Mouse (Mus musculus) left cerebral cortex, postnatal 25 days (tissue): ENCODE measurements around the gene Tap2. TPM values are rescaled to one million over a fixed set of nuclear protein-coding genes. Genes with fewer than 3 reads are reported as not detected.
A peak's percentile ranks its signal among the peaks of the same experiment; 100 is the strongest.

Experiments used
- DNase-seq, 2 experiments: peaks; one replicate each; pipeline ENCODE4 v3.0.0; 2022; ENCODE audit warnings: low spot score in 2 of 2, mixed read lengths in 1 of 2
- intact Hi-C: fragments of 180-260 bp; cut with DNase I; formaldehyde crosslinking; loops from one replicate; pipeline ENCODE4 v1.15.1; 2025
- total RNA-seq, 2 experiments: library from RNA; stranded (reverse); gene quantifications; 2 replicates each; pipeline ENCODE4 v1.2.3; 2021

The Tap2 gene
- 1 to 10 TPM; 5.2 to 5.4 TPM for total RNA-seq

- DNase-seq = no peak
- intact Hi-C loops = no loop called here
Measured at GRCm38 (mm10) chr17:34203444-34203843, at the start of gene Tap2. Tap2 (plus strand) TSS chr17:34203527.

DNA sequence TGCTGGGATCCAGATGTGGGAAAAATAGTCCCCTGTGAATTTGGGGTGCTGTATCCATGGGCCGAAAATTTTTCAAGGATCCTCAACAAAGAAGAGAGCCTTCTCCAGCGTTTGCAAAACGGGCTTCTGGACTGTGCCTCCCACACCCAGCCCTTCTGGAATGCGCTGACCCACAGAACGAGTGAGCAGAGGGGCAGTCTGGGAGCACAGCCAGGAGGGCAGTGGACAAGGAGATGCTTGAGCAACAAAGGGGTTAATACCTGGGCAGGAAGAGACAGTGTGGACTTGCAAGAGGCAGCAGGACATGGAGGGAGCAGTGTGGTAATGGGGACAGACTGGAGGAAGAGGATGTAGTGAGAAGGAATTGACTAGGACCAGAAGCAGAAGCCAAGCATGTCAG lies 47.8 kb upstream of the Tap2 start:
- intact Hi-C loops = no loop called here
- DNase-seq = no peak

- intact Hi-C loops = no loop called here
Measured at GRCm38 (mm10) chr17:34164202-34164895, 39.0 kb upstream of the Tap2 start.

DNA sequence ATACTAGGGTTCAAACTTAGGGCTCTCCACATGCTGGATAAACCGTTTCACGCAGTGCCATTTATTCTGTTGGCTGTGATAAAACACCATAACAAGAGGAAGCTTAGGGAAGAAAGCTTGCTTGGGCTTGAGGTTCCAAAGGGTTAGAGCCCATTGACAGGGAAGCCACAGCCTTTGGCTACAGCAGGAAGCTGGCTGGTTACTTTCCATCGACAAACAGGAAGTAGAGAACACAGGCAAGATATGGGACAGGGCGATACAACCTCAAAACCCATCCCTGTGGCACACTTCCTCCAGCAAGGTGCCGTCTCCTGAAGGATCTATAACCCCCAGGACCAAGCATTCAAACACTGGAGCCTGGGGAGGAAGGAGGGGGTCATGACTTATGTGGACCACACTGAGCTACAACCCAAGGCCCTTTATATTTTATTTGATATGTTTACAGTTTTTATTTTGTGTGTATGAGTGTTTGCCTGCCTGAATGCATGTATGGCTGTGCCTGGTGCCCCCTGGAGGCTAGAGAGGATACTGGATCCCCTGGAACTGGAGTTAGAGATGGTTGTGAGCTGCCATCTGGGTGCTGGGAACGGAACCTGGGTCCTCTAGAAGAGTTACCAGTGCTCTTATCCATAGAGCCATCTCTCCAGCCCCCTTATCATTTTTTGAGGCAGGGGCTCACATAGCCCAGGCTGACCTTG lies 38.1 kb upstream of the Tap2 start:
- intact Hi-C loops = no loop called here
- no peak for DNase-seq

More at GRCm38 (mm10) chr17:34164202-34164895, 39.0 kb upstream of the Tap2 start:
- no peak for DNase-seq

GRCm38 (mm10) chr17:34169279-34169678 lies 34.0 kb upstream of the Tap2 start:
- DNase-seq = peak; percentile 17 to 39
- intact Hi-C loops = loop anchor here (2.0 kb wide), 2 partner anchors 66 to 92 kb away; no protein-coding TSS in a partner anchor

GRCm38 (mm10) chr17:34170487-34170876 lies 32.8 kb upstream of the Tap2 start:
- intact Hi-C loops = loop anchor here (1.0 to 5.0 kb wide), 5 partner anchors 34 to 242 kb away; partner anchors contain the start of gene Btnl2
- DNase-seq = no peak

GRCm38 (mm10) chr17:34170877-34171498 lies 32.3 kb upstream of the Tap2 start:
- intact Hi-C loops = loop anchor here (1.0 to 5.0 kb wide), 5 partner anchors 34 to 241 kb away; partner anchors contain the start of gene Btnl2
- DNase-seq = peak; percentile 81 to 84

DNA sequence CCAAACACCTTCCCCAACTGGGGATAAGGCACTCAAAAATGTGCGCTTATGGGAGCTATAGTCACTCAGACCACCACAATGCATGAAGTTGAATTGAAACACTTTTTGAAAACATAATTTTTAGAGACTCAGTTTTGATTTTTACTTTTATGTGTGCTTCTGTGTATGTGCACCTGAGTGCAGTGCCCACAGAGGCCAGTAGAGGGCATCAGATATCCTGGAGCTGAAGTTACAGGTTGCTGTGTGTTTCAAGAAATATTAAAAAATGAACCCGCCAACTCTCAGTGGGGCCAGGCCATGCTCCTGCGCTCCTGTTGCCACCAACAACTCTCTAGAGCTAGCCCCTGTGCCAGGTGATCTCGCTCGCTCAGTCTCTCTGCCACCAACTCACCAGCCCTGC lies 30.8 kb upstream of the Tap2 start:
- intact Hi-C loops = loop anchor here (5.0 kb wide), 2 partner anchors 180 to 240 kb away; partner anchors contain the start of gene Btnl2

GRCm38 (mm10) chr17:34174075-34174474 lies 29.3 kb upstream of the Tap2 start:
- DNase-seq = no peak
- intact Hi-C loops = loop anchor here (5.0 kb wide), 2 partner anchors 178 to 238 kb away; partner anchors contain the start of gene Btnl2

More for the DNA sequence above, 30.8 kb upstream of the Tap2 start:
- no peak for DNase-seq

DNA sequence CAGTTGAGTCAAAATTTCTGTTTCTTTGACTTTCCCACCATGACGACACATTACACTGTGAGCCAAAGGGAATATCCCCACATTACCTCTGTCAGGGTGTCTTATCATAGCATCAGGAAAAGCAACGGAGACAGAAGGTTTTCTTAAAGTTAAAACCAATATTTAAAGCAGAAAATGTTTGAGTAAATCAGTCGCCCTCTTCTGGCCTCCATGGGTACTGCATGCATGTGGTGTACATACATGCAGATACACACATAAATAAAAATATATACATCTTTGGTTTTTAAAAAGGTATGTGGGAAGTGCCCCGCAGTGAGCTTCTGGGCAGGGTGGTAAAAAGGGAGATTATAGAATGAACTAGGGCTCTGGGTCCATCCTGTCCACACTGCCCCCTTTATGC lies 26.1 kb upstream of the Tap2 start:
- DNase-seq = no peak
- intact Hi-C loops = no loop called here

DNA sequence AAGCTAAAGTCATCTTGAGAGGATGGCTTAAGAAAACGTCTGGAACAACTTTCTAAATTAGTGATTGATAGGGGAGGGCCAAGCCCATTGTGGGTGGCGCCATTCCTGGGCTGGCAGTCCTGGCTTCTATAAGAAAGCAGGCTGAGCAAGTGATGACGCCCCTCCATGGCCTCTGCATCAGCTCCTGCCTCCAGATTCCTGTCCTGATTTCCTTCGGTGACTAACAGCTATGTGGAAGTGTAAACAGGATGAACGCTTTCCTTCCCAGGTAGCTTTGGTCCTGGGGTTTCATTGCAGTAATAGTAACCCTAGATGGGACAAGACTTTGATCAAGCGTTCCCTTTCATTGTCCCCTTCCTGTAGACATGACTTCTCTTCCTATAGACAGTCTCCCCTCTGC lies 24.3 kb upstream of the Tap2 start:
- intact Hi-C loops = no loop called here

DNA sequence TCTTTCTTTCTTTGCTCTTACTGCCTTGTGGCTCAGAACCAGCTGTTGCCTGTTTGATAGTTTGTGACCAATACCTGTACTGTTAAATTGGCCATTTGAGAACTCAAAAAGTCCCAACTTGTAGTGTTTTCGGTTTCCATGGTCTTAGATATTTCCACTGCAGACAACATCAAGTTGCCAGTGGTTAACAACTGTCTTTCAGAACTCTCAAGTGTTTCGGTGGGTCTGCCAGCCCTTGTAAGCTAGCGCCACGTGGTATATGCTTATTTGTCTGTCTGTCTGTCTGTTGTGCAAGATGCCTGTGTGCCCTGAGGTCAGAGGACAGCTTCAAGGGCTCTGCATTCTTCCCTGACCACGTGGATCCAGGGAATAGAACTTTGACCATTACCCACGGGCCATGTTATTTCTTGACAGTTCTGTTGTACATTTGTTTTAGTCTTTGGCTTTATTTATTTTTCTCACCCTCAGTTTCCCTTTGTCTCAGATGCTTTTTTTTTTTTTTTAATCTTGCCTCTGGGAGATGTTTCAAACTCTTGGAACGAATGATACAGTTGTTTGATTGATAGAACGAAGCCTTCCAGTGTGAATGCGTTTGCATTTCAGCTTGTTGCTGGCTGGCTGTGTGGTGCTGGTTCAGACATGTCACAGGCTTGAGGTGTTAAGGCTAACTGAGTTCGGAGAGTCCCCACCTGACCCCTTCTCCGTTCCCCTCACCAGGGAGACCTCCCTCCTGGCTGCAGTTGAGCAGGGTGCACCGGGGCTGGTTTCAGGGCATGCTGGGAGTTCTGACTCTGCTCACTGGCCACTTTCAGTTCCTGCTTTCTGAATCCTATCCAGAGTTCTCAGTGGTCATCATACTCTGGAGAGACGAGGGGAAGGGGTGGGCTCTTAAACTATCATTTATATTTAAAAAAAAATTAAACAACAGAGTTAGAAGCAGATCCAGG lies 23.1 kb upstream of the Tap2 start:
- intact Hi-C loops = no loop called here
- no peak for DNase-seq

More for the DNA sequence above, 24.3 kb upstream of the Tap2 start:
- no peak for DNase-seq

- intact Hi-C loops = no loop called here
Measured at GRCm38 (mm10) chr17:34183564-34184219, 19.6 kb upstream of the Tap2 start.

DNA sequence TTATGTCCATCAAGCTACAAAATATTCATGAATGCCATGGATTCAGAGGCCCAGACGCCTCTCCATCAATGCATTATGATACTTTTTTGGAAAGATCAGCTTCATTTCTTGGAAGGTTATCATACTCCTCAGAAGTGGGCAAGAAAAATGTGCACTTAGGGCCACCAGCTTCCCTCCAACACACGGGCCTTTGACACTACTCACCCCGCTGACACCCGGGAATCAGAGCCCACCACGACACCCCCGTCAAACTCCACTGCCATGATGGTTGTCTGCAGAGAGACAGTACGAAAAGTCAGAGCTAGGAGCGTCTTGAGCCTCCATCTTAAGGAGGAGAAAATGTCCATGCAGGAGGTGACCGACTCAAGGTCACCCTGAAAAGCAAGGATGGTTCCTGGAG lies 17.8 kb upstream of the Tap2 start:
- DNase-seq = no peak
- intact Hi-C loops = no loop called here

More at GRCm38 (mm10) chr17:34183564-34184219, 19.6 kb upstream of the Tap2 start:
- no peak for DNase-seq

GRCm38 (mm10) chr17:34186885-34187260 lies 16.5 kb upstream of the Tap2 start:
- DNase-seq = no peak
- intact Hi-C loops = no loop called here

DNA sequence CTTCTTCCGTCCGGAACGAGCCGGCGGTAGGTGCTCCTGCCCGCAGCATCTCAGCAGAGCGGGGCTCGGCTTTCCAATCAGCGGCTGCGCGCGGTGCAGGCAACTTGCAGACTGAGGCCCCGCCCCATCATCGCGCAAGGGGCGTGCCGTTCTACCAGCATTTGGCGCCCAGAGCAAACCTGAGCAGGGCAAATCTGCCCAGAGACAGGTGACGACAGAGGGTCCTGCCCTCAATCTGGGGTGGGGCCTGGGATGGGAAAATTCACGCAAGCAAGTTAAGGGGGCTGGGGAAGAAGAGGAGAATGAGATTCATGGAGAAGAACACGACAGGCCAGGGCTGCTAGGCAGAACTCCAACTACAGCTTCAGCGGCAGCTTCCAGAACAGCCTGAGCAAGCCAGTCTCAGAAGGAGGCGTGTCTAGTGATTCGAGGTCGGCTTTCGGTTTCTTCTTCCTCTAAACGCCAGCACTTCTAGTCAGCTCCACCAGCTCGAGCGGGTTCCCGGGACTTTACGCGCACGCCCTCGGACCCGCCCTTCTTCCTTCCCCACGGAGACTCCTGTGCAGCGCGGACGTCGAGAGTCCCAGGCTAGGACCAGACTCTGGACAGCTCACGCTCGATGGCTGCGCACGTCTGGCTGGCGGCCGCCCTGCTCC lies 15.9 kb upstream of the Tap2 start, which contains the start of the genes Tap1 and Psmb9:
Gene Tap1 (plus strand): TSS at position 293 of the 656 bp plus-strand sequence.
Gene Psmb9 (minus strand): TSS at position 504 of the 656 bp plus-strand sequence.
- DNase-seq = peak; percentile 95 to 96
- intact Hi-C loops = no loop called here

- DNase-seq = no peak
- intact Hi-C loops = no loop called here
Measured at GRCm38 (mm10) chr17:34188010-34188409, 15.3 kb upstream of the Tap2 start.

- intact Hi-C loops = no loop called here
- no peak for DNase-seq
Measured at GRCm38 (mm10) chr17:34188986-34189385, 14.3 kb upstream of the Tap2 start.
